Mouse (Mus musculus) heart, adult 2 months (tissue): ENCODE results near the gene Spred1. TPM values are rescaled to one million over a fixed set of nuclear protein-coding genes. Genes with fewer than 3 reads are reported as not detected.

ENCODE experiments used
- DNase-seq, 2 experiments: peaks; one replicate each; pipeline ENCODE4 v3.0.0; 2021
- H3K27ac ChIP-seq: fragments of 200-600 bp; 2 replicates; pipeline ENCODE4 v1.8.1; 2022
- H3K27me3 ChIP-seq: fragments of 200-500 bp; 2 replicates; pipeline ENCODE4 v1.6.1; 2012; ENCODE audit warnings: mild to moderate bottlenecking, low read length, inconsistent platforms, mixed read lengths; ENCODE audit not compliant: control insufficient read depth, insufficient read depth
- H3K36me3 ChIP-seq: fragments of 200-500 bp; 2 replicates; pipeline ENCODE4 v1.6.1; 2012; ENCODE audit warnings: low read length, inconsistent platforms; ENCODE audit not compliant: control insufficient read depth, insufficient read depth
- H3K4me1 ChIP-seq: fragments of 200-500 bp; 2 replicates; pipeline ENCODE4 v1.6.1; 2011; ENCODE audit warnings: low read length; ENCODE audit not compliant: control insufficient read depth, insufficient read depth
- H3K4me3 ChIP-seq: fragments of 200-600 bp; 2 replicates; pipeline ENCODE4 v1.8.1; 2022
- H3K79me2 ChIP-seq: fragments of 200-500 bp; replicated peaks from 2 replicates; pipeline ENCODE4 v1.6.1; 2012; ENCODE audit warnings: mild to moderate bottlenecking, inconsistent platforms, low read length, moderate library complexity, mixed read lengths; ENCODE audit not compliant: control insufficient read depth, insufficient read depth
- H3K9ac ChIP-seq: fragments of 200-500 bp; 2 replicates; pipeline ENCODE4 v1.6.1; 2012; ENCODE audit warnings: low read depth, mild to moderate bottlenecking, control low read depth, inconsistent platforms, low read length, mixed read lengths
- CTCF ChIP-seq: fragments of 200-600 bp; IDR thresholded peaks from 2 replicates; pipeline ENCODE4 v1.8.1; 2022; ENCODE audit warnings: antibody characterized with exemption, mild to moderate bottlenecking, moderate library complexity
- EP300 ChIP-seq: fragments of 200-500 bp; IDR thresholded peaks from 2 replicates; pipeline ENCODE4 v1.6.1; 2011; ENCODE audit warnings: low read depth, low read length, control low read depth; ENCODE audit not compliant: insufficient read depth
- POLR2A ChIP-seq: fragments of 200-500 bp; IDR thresholded peaks from 2 replicates; pipeline ENCODE4 v1.6.1; 2011; ENCODE audit warnings: mild to moderate bottlenecking, low read depth, low read length, control low read depth; ENCODE audit not compliant: insufficient read depth
- WGBS: fragments of 180-500 bp; shearing (Covaris S2); methylation state at CpG from one replicate; pipeline ENCODE4 v1.1.7; 2018; 5-methylcytosine and 5-hydroxymethylcytosine counted together
- intact Hi-C: fragments of 180-260 bp; cut with DNase I; formaldehyde crosslinking; loops from one replicate; pipeline ENCODE4 v1.15.1; 2025
- polyA plus RNA-seq: library from polyadenylated mRNA; depleted of rRNA; stranded (reverse); fragments of >200 nt; gene quantifications from 2 replicates; pipeline ENCODE4 v1.2.3, GENCODE M21; 2012
- total RNA-seq, 2 experiments: library from RNA; stranded (reverse); gene quantifications; 2 replicates each; pipeline ENCODE4 v1.2.3; 2021

Spred1 gene
- total and polyA plus RNA-seq, 3 experiments: 3.7 to 15.6 (median 14.0) TPM

- H3K9ac ChIP-seq: no peak overlapping the region
- no peaks in the 10 kb centered on the region for H3K27me3 ChIP-seq
- no peak for DNase-seq
- WGBS: 94% methylated on average over 6 of the region's 6 CpGs
- 0 out of 2 replicates have a peak, but pooled peaks cover 2% of the 10 kb centered on the region for H3K36me3 ChIP-seq
- H3K79me2 ChIP-seq: no peaks in the 10 kb centered on the region
- no peak for TF ChIP-seq POLR2A
- no peak for TF ChIP-seq CTCF
- no peak for TF ChIP-seq EP300
- peaks cover 7% of the 10 kb centered on the region for H3K4me1 ChIP-seq
- H3K27ac ChIP-seq: no peak overlapping the region
- no peak overlapping the region for H3K4me3 ChIP-seq
- intact Hi-C loops: no loop called here
These were observed 10.8 kb upstream of the Spred1 start for GRCm38 (mm10) chr2:117110355-117110866.

GRCm38 (mm10) chr2:117113262-117113661, 7.9 kb upstream of the Spred1 start:
- peak overlapping the region; percentile 32; the same call in 1 of the 2 replicates for H3K27ac ChIP-seq

GRCm38 (mm10) chr2:117113762-117114161, 7.4 kb upstream of the Spred1 start:
- no peaks in the 10 kb centered on the region for H3K79me2 ChIP-seq

More at GRCm38 (mm10) chr2:117113262-117113661, 7.9 kb upstream of the Spred1 start:
- no peak overlapping the region for H3K9ac ChIP-seq
- no peak for TF ChIP-seq EP300
- no peak for TF ChIP-seq CTCF
- H3K36me3 ChIP-seq: 0 out of 2 replicates have a peak, but pooled peaks cover 2% of the 10 kb centered on the region
- DNase-seq: no peak
- H3K4me1 ChIP-seq: peaks cover 7% of the 10 kb centered on the region
- H3K4me3 ChIP-seq: no peak overlapping the region
- WGBS: 67% methylated on average over 2 of the region's 2 CpGs
- no peaks in the 10 kb centered on the region for H3K27me3 ChIP-seq
- intact Hi-C loops: no loop called here
- H3K79me2 ChIP-seq: no peaks in the 10 kb centered on the region

GRCm38 (mm10) chr2:117118516-117118915, 2.7 kb upstream of the Spred1 start:
- Histone ChIP-seq H3K27ac (no peak overlapping the region), H3K4me3 (no peak overlapping the region), H3K79me2 (peaks cover 3% of the 10 kb centered on the region; the same call in 1 of the 2 replicates), H3K4me1 (peaks cover 13% of the 10 kb centered on the region), H3K27me3 (no peaks in the 10 kb centered on the region), H3K36me3 (peaks cover 4% of the 10 kb centered on the region; the same call in 1 of the 2 replicates), H3K9ac (no peak overlapping the region)
- 48% methylated on average over 2 of the region's 2 CpGs for WGBS
- intact Hi-C loops: no loop called here
- TF ChIP-seq EP300: no peak
- TF ChIP-seq CTCF: no peak
- TF ChIP-seq POLR2A: no peak
- no peak for DNase-seq

More at GRCm38 (mm10) chr2:117113762-117114161, 7.4 kb upstream of the Spred1 start:
- peak overlapping the region; percentile 32; the same call in 1 of the 2 replicates for H3K27ac ChIP-seq
- H3K36me3 ChIP-seq: 0 out of 2 replicates have a peak, but pooled peaks cover 2% of the 10 kb centered on the region
- DNase-seq: no peak
- no peaks in the 10 kb centered on the region for H3K27me3 ChIP-seq
- H3K9ac ChIP-seq: no peak overlapping the region
- TF ChIP-seq POLR2A (no peak), EP300 (no peak), CTCF (no peak)
- peaks cover 7% of the 10 kb centered on the region for H3K4me1 ChIP-seq
- 30% methylated on average over 4 of the region's 4 CpGs for WGBS
- intact Hi-C loops: no loop called here
- no peak overlapping the region for H3K4me3 ChIP-seq

GRCm38 (mm10) chr2:117119291-117120245, 1.6 kb upstream of the Spred1 start:
- WGBS: 12% methylated on average over 30 of the region's 30 CpGs
- intact Hi-C loops: loop anchor here (2.0 to 5.0 kb wide), 5 partner anchors 38 to 219 kb away; no protein-coding TSS in a partner anchor
- peaks cover 5% of the 10 kb centered on the region for H3K36me3 ChIP-seq
- no peaks in the 10 kb centered on the region for H3K27me3 ChIP-seq
- H3K9ac ChIP-seq: peak overlapping the region; percentile 29
- H3K27ac ChIP-seq: peak overlapping the region; percentile 96
- H3K4me1 ChIP-seq: peaks cover 8% of the 10 kb centered on the region
- peak; percentile 82 to 86 for DNase-seq
- H3K79me2 ChIP-seq: peaks cover 3% of the 10 kb centered on the region; the same call in 1 of the 2 replicates
- TF ChIP-seq CTCF (no peak), EP300 (0 out of 2 replicates have a peak, but pooled peaks have one; percentile 5), POLR2A (peak; percentile 36; the same call in 1 of the 2 replicates)
- peak overlapping the region; percentile 70 for H3K4me3 ChIP-seq
